Mouse (Mus musculus): Measurements from ENCODE around the gene Ube2d1. TPM values are rescaled to one million over a fixed set of nuclear protein-coding genes. Genes with fewer than 3 reads are reported as not detected.
A peak's percentile ranks its signal among the peaks of the same experiment; 100 is the strongest.

The Ube2d1 gene
- polyA plus RNA-seq, 1 experiment from 2014 or later, result 213 TPM

DNA sequence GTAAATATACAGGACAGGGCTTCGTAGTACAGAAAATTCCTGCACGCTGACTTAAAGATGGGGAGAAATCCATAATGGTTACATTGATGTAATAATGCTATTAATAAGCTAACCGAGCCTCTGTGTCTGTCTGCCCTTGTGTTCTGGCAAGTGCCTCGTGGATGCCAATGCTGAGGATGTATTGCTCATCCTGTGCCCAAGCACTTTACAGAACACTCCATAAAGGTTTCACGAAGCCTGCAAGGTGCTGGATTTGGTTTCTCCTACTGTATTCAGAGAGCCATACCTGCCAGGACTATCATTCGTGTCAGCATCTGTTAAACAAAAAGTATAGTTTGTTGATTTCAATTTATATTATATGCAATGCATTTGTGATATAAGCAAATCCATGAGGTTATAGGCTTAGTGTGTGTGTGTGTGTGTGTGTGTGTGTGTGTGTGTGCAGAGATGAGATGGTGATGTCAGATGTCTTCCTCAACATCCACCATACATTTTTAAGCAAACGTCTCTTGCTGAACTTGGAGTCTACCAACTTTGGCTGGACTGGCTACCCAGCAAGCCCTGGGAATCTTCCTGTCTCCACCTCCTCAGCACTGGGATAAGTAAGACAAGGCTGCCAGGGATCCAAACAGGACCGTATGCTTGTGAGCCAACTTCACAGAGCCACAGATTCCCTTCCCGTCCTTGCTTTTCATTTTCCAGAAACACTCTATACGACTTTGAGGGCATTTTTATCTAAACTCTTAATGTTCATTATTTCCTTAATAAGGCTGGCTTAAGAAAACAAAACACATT lies 35.8 kb downstream of the Ube2d1 start:
- no peaks in the 10 kb centered on the region for H3K27me3 ChIP-seq (ENCODE audit: control insufficient read depth, insufficient read depth, low read length)
- H3K27ac ChIP-seq, result no peak overlapping the region
- WGBS, result 82% methylated on average over 10 of the region's 10 CpGs
- no peak overlapping the region for H3K4me2 ChIP-seq (replicated peaks)
- no peak overlapping the region for H3K9ac ChIP-seq
- no peak overlapping the region for H3K4me3 ChIP-seq (replicated peaks; ENCODE audit: low read length)
- peaks cover 5% of the 10 kb centered on the region for H3K36me3 ChIP-seq (replicated peaks; ENCODE audit: control insufficient read depth, insufficient read depth)
- H3K9me3 ChIP-seq (ENCODE audit: control insufficient read depth, low read length), result no peaks in the 10 kb centered on the region
- H3K4me1 ChIP-seq (replicated peaks; ENCODE audit: control insufficient read depth, insufficient read depth, low read length), result no peaks in the 10 kb centered on the region
- DNase-seq (ENCODE audit: low spot score), result no peak
- no peak for ATAC-seq (ENCODE audit: low FRiP score)

DNA sequence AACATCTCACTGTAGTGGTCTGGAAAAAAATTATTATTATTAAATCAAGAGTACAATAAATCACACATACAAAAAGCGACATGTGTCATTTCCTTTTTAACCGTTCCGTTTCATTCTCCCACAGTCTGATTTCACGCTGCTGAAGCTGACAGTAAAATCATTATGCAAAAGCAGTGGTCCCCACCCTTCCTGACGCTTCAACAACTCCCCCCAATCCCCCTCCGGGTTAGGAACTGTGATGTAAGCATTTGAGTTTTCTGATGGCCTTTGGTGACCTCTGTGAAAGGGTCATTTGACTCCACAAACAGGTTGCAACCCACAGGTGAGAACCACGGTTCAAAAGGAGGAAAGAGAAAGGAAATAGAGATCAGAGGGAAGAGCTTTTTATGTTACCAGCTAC lies 38.1 kb downstream of the Ube2d1 start:
- DNase-seq (ENCODE audit: low spot score), result no peak
- Histone ChIP-seq H3K9me3 (ENCODE audit: control insufficient read depth, low read length) (no peaks in the 10 kb centered on the region), H3K27ac (no peak overlapping the region), H3K9ac (no peak overlapping the region), H3K4me1 (replicated peaks; ENCODE audit: control insufficient read depth, insufficient read depth, low read length) (no peaks in the 10 kb centered on the region), H3K4me3 (replicated peaks; ENCODE audit: low read length) (no peak overlapping the region), H3K27me3 (ENCODE audit: control insufficient read depth, insufficient read depth, low read length) (no peaks in the 10 kb centered on the region), H3K36me3 (replicated peaks; ENCODE audit: control insufficient read depth, insufficient read depth) (no peaks in the 10 kb centered on the region), H3K4me2 (replicated peaks) (no peak overlapping the region)
- no peak for ATAC-seq (ENCODE audit: low FRiP score)
- 57% methylated on average over 7 of the region's 7 CpGs for WGBS

GRCm38 (mm10) chr10:71239479-71240120 lies 45.5 kb downstream of the Ube2d1 start:
- Histone ChIP-seq H3K4me2 (replicated peaks) (no peak overlapping the region), H3K4me1 (replicated peaks; ENCODE audit: control insufficient read depth, insufficient read depth, low read length) (peaks cover 7% of the 10 kb centered on the region), H3K27me3 (ENCODE audit: control insufficient read depth, insufficient read depth, low read length) (no peaks in the 10 kb centered on the region), H3K36me3 (replicated peaks; ENCODE audit: control insufficient read depth, insufficient read depth) (peaks cover 14% of the 10 kb centered on the region), H3K9me3 (ENCODE audit: control insufficient read depth, low read length) (no peaks in the 10 kb centered on the region), H3K27ac (no peak overlapping the region), H3K4me3 (replicated peaks; ENCODE audit: low read length) (no peak overlapping the region), H3K9ac (no peak overlapping the region)
- no peak for ATAC-seq (ENCODE audit: low FRiP score)
- WGBS, result 75% methylated on average over 6 of the region's 6 CpGs
- no peak for DNase-seq (ENCODE audit: low spot score)

GRCm38 (mm10) chr10:71238240-71238554 lies 46.9 kb downstream of the Ube2d1 start, which contains the start of gene Tfam:
Gene Tfam (minus strand): TSS chr10:71238280.
- H3K36me3 ChIP-seq (replicated peaks; ENCODE audit: control insufficient read depth, insufficient read depth), result peaks cover 28% of the 10 kb centered on the region
- no peaks in the 10 kb centered on the region for H3K9me3 ChIP-seq (ENCODE audit: control insufficient read depth, low read length)
- H3K27me3 ChIP-seq (ENCODE audit: control insufficient read depth, insufficient read depth, low read length), result no peaks in the 10 kb centered on the region
- no peak for ATAC-seq (ENCODE audit: low FRiP score)
- peak within 1 kb of the TSS; percentile 40 for H3K27ac ChIP-seq
- peak within 1 kb of the TSS; percentile 80 for H3K9ac ChIP-seq
- peak within 1 kb of the TSS; percentile 82 for H3K4me2 ChIP-seq (replicated peaks)
- H3K4me1 ChIP-seq (replicated peaks; ENCODE audit: control insufficient read depth, insufficient read depth, low read length), result peaks cover 7% of the 10 kb centered on the region
- 3% methylated on average over 7 of the region's 7 CpGs for WGBS
- no peak for DNase-seq (ENCODE audit: low spot score)
- H3K4me3 ChIP-seq (replicated peaks; ENCODE audit: low read length), result peak within 1 kb of the TSS; percentile 62

- H3K4me1 ChIP-seq (replicated peaks; ENCODE audit: control insufficient read depth, insufficient read depth, low read length), result peaks cover 7% of the 10 kb centered on the region
- peak overlapping the region; percentile 80 for H3K9ac ChIP-seq
- H3K9me3 ChIP-seq (ENCODE audit: control insufficient read depth, low read length), result no peaks in the 10 kb centered on the region
- ATAC-seq (ENCODE audit: low FRiP score) (peak; percentile 99), DNase-seq (ENCODE audit: low spot score) (peak; percentile 90)
- H3K4me2 ChIP-seq (replicated peaks), result peak overlapping the region; percentile 82
- under 1% methylated on average over 68 of the region's 68 CpGs for WGBS
- no peaks in the 10 kb centered on the region for H3K27me3 ChIP-seq (ENCODE audit: control insufficient read depth, insufficient read depth, low read length)
- peak overlapping the region; percentile 62 for H3K4me3 ChIP-seq (replicated peaks; ENCODE audit: low read length)
- peaks cover 34% of the 10 kb centered on the region for H3K36me3 ChIP-seq (replicated peaks; ENCODE audit: control insufficient read depth, insufficient read depth)
- H3K27ac ChIP-seq, result peak overlapping the region; percentile 40
Observed at GRCm38 (mm10) chr10:71237516-71238239, 47.4 kb downstream of the Ube2d1 start.

DNA sequence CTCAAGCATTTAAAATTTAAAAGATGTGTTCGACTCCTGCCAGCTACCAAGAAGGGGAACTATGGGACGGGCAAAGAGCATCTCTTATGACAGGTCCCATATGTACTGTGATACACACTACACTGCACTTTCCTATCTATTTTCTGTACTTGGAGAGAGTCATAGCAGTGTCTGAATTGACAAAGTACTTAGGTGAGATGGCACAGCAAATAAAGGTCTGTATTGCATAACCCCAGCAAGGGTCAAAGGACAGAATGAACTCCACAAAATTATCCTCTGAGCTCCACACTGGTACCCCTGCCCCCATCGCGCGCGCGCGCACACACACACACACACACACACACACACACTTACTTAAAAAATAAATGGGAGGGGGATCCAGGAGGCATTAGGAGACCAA lies 51.0 kb downstream of the Ube2d1 start:
- Histone ChIP-seq H3K36me3 (replicated peaks; ENCODE audit: control insufficient read depth, insufficient read depth) (peaks cover 61% of the 10 kb centered on the region), H3K9me3 (ENCODE audit: control insufficient read depth, low read length) (no peaks in the 10 kb centered on the region), H3K27ac (no peak overlapping the region), H3K27me3 (ENCODE audit: control insufficient read depth, insufficient read depth, low read length) (no peaks in the 10 kb centered on the region), H3K9ac (no peak overlapping the region), H3K4me2 (replicated peaks) (no peak overlapping the region), H3K4me1 (replicated peaks; ENCODE audit: control insufficient read depth, insufficient read depth, low read length) (peaks cover 7% of the 10 kb centered on the region), H3K4me3 (replicated peaks; ENCODE audit: low read length) (no peak overlapping the region)
- no peak for ATAC-seq (ENCODE audit: low FRiP score)
- DNase-seq (ENCODE audit: low spot score), result no peak
- WGBS, result 96% methylated on average over 8 of the region's 8 CpGs

GRCm38 (mm10) chr10:71225894-71226293 lies 59.2 kb downstream of the Ube2d1 start:
- H3K27me3 ChIP-seq (ENCODE audit: control insufficient read depth, insufficient read depth, low read length), result no peaks in the 10 kb centered on the region
- no peak overlapping the region for H3K9ac ChIP-seq
- 45% methylated on average over 7 of the region's 7 CpGs for WGBS
- H3K9me3 ChIP-seq (ENCODE audit: control insufficient read depth, low read length), result no peaks in the 10 kb centered on the region
- DNase-seq (ENCODE audit: low spot score), result peak; percentile 90
- H3K36me3 ChIP-seq (replicated peaks; ENCODE audit: control insufficient read depth, insufficient read depth), result peaks cover 50% of the 10 kb centered on the region
- H3K27ac ChIP-seq, result no peak overlapping the region
- no peaks in the 10 kb centered on the region for H3K4me1 ChIP-seq (replicated peaks; ENCODE audit: control insufficient read depth, insufficient read depth, low read length)
- H3K4me3 ChIP-seq (replicated peaks; ENCODE audit: low read length), result no peak overlapping the region
- ATAC-seq (ENCODE audit: low FRiP score), result peak; percentile 57; the same call in 1 of the 2 replicates
- H3K4me2 ChIP-seq (replicated peaks), result no peak overlapping the region

DNA sequence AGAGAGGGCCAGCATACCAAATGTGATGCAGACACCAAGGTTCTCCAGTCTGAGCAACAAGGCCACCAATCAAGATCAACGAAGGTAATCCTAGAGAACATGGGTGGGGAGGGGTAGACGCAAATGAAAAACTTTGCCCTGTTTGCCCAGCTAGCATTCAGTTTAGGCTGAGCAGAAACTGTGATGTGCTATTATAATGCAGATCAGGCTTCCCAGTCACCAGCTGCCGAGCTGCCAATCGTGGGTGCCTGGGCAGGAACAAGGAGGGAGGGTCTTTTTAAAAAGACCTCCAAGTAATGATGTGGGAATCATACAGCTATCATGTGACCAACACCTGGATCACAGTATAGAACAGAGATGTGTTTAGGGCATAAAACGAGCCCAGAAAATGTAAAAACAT lies 62.0 kb downstream of the Ube2d1 start:
- H3K9ac ChIP-seq, result no peak overlapping the region
- no peaks in the 10 kb centered on the region for H3K4me1 ChIP-seq (replicated peaks; ENCODE audit: control insufficient read depth, insufficient read depth, low read length)
- H3K9me3 ChIP-seq (ENCODE audit: control insufficient read depth, low read length), result no peaks in the 10 kb centered on the region
- H3K36me3 ChIP-seq (replicated peaks; ENCODE audit: control insufficient read depth, insufficient read depth), result peaks cover 25% of the 10 kb centered on the region
- no peak overlapping the region for H3K4me2 ChIP-seq (replicated peaks)
- 32% methylated on average over 5 of the region's 5 CpGs for WGBS
- H3K27me3 ChIP-seq (ENCODE audit: control insufficient read depth, insufficient read depth, low read length), result no peaks in the 10 kb centered on the region
- no peak for DNase-seq (ENCODE audit: low spot score)
- H3K27ac ChIP-seq, result no peak overlapping the region
- H3K4me3 ChIP-seq (replicated peaks; ENCODE audit: low read length), result no peak overlapping the region
- ATAC-seq (ENCODE audit: low FRiP score), result no peak

- Histone ChIP-seq H3K27ac (no peak overlapping the region), H3K9ac (no peak overlapping the region), H3K9me3 (ENCODE audit: control insufficient read depth, low read length) (no peaks in the 10 kb centered on the region), H3K36me3 (replicated peaks; ENCODE audit: control insufficient read depth, insufficient read depth) (peaks cover 22% of the 10 kb centered on the region), H3K4me2 (replicated peaks) (no peak overlapping the region), H3K4me3 (replicated peaks; ENCODE audit: low read length) (no peak overlapping the region), H3K27me3 (ENCODE audit: control insufficient read depth, insufficient read depth, low read length) (no peaks in the 10 kb centered on the region), H3K4me1 (replicated peaks; ENCODE audit: control insufficient read depth, insufficient read depth, low read length) (no peaks in the 10 kb centered on the region)
- no peak for ATAC-seq (ENCODE audit: low FRiP score)
- 50% methylated on average over 2 of the region's 2 CpGs for WGBS
- DNase-seq (ENCODE audit: low spot score), result no peak
Observed at GRCm38 (mm10) chr10:71222639-71223038, 62.4 kb downstream of the Ube2d1 start.
